Mouse (Mus musculus) mesoderm, embryonic 11.5 days (tissue): ENCODE results near the gene Epn1.

Experiments used
- DNase-seq: peaks from one replicate; pipeline ENCODE4 v3.0.0-alpha.2; 2012; ENCODE audit warnings: low read depth, low spot score

Gene Epn1

GRCm38 (mm10) chr7:5080010-5080751 lies at the start of gene Epn1:
Gene Epn1 (plus strand): TSS chr7:5080235.
- DNase-seq: peak; percentile 97

DNA sequence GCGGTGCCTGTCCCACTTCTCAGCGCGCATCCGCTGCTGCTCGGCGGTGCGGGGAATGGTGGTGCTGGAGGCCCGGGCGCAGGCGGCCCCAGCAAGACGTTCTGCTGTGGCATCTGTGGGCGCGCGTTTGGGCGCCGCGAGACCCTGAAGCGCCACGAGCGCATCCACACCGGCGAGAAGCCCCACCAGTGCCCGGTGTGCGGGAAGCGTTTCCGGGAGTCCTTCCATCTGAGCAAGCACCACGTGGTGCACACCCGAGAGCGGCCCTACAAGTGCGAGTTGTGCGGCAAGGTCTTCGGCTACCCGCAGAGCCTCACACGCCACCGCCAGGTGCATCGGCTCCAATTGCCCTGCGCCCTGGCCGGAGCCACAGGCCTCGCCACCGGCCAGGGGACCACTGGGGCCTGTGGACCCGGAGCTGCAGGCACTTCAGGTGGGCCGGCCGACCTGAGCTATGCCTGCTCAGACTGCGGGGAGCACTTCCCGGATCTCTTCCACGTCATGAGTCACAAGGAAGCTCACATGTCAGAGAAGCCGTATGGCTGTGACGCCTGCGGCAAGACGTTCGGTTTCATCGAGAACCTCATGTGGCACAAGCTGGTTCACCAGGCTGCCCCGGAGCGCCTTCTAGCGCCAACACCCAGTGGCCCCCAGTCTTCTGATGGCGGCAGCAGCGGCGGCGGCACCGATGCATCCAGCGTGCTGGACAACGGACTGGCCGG lies 49.3 kb upstream of the Epn1 start:
- no peak for DNase-seq

DNA sequence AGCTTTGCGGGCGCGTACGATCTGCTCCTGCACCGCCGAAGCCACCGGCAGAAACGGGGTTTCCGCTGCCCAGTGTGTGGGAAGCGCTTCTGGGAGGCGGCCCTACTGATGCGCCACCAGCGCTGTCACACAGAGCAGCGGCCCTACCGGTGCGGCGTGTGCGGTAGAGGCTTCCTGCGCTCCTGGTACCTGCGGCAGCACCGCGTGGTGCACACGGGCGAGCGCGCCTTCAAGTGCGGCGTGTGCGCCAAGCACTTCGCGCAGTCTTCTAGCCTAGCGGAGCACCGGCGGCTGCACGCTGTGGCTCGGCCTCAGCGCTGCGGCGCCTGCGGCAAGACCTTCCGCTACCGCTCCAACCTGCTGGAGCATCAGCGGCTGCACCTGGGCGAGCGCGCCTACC lies 48.5 kb upstream of the Epn1 start:
- no peak for DNase-seq

DNA sequence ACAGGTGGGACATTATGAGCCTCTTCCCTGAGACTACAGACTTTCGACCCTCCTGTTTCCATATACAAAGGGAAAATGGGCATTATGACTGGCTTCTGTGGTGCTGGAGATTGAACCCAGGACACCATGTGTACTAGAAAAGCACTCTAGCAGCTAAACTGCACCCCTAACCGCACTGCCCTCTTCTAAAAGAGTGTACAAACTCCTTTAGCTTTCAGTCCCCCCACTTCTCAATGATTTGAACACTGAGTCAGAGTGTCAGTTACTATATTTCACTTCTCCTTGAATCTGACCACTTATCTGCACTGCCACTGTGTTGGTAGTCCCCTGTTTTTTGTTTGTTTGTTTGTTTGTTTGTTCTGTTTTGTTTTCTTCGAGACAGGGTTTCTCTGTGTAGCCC lies 46.2 kb upstream of the Epn1 start, which contains the start of gene 4632433K11Rik:
Gene 4632433K11Rik, plus strand, starts transcription at position 301 of the 400 bp plus-strand sequence.
- DNase-seq: no peak

DNA sequence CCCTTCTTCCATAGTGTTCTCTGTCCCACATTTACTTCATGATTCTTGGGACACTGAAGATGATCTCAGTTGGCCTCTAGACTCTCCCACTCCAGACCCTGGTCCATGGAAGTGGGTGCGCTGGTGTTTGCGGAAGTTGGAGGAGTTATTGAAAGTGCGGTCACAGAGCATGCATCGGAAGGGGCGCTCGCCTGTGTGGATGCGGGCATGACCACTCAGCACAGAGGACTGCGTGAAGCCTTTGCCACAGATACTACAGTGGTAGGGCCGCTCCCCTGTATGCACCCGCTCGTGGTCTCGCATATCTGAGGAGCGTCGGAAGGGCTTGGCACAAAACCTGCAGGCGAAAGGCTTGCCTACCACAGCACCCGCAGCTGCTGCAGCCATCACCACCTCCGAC lies 44.4 kb upstream of the Epn1 start:
- DNase-seq: no peak

DNA sequence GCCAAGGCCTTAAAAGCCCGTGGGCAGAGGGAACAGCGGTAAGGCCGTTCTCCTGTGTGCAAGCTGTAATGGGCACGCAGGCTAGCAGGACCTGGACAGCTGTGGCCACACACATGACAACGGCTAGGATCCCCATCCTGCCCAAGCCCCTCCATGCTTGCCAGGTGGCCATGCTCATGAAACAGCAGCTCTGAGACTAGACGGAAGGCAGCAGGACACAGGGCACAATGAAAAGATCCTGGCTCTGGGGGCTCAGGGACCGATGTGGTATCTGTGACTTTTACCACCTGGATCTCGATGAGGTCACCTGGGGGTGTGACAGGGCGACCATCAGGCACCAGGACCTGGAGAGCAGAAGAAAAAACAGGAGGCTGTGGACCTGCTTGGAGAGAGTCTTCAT lies 43.9 kb upstream of the Epn1 start:
- DNase-seq: no peak

DNA sequence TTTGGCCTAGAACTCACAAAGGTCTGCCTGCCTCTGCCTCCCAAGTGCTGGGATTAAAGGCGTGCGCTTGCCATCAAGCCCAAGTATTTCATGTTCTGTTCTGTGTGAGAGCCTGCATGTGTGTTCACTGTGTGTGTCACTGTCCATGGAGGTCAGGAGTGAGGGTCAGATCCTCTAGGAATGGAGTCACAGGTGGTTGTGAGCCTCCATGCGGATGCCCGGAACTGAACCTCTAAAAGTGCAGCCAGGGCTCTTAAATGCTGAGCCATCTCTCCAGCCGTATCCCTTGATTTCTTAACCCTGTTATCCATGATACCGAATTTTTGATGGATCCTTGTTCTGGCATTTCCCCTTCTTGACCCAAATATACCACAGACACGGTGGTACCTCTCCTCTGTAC lies 43.0 kb upstream of the Epn1 start:
- no peak for DNase-seq

- no peak for DNase-seq
These were observed 42.6 kb upstream of the Epn1 start for GRCm38 (mm10) chr7:5037467-5037866.

DNA sequence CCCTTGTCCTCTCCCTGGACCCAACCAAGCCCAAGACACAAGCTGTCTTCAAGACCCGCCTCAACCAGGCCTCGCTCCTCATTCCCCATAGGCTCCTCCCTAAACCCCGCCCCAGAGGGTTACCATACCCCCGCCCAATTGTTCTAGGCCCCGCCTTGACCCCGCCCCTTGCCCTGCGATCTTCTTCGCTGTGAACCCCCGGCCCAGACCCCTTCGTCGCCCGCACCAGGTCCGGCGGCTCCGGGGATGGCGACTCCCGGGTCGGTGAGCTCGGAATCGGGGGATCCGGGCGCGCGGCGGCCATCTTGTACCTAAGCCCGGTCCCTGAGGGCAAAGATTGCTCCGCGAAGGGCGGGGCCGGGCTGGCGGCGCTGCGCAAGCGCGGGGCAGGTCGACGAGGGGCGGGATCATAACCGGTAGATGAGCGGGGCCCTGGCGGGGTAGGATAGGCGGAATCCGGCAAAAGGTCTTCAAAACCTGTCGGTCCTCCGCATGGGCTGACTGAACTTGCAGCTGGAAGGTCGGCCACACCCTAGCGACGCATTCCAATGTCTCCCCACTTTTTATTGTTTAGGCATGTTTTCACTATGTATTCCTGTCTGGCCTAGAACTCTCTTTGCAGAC lies 41.8 kb upstream of the Epn1 start, which contains the start of gene Zfp784:
Gene Zfp784, minus strand, starts transcription at position 338 of the 624 bp plus-strand sequence.
- peak; percentile 92 for DNase-seq

DNA sequence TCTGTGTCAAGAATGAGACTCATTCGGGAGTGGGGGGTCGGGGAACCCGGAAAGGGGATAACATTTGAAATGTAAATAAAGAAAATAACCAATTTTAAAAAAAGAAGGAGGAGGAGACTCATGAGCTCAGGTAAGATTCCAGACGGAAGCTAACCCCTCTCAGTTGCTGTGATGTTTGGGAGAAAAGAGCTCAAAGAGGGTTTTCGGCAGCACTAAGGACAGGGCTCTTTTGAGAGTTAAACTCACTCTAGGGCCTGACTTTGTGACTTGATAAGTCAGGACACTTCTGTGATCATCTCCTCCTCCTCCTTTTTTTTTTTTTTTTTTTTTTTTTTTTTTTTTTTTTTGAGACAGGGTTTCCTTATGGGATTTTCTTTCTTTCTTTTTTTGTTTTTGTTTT lies 41.1 kb upstream of the Epn1 start:
- DNase-seq: no peak

DNA sequence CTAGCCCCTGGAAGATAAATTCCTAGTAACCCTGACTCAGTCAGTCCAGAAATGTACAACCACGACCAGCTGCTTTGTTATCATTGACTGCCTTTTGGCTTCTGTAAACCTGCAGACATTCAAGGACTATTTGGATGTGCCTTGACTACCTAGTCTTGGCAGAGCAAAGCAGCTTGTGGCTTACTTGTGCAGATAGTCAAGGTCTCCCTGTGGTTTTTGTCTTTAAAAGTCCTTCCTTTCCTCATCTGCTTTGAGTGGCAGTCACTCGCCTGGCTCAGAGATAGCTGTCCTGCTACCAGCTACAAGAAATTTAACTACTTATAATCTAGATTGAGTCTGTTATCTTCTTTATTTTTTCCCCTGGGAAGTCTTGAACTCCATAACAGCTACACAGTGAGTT lies 35.1 kb upstream of the Epn1 start:
- no peak for DNase-seq

DNA sequence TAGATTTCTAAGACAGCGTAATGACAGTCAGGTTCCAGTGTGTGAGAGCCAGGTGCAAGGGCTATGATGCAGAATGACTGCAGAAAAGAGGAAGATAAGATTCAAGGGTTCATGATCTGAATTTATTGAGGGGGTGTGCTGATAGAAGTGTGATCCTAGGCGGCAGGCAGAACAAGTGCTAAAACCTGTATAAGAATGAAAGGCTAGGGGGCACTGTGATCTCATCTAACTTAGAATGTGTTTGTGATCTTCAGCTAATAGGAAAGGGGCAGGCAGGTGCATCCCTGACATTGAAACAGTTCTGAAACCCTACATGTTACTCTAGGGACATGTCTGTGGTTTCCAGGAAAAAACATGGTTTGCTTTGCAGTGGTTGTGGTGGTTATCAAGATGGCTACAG lies 33.9 kb upstream of the Epn1 start:
- no peak for DNase-seq

GRCm38 (mm10) chr7:5047313-5047712 lies 32.7 kb upstream of the Epn1 start:
- no peak for DNase-seq

DNA sequence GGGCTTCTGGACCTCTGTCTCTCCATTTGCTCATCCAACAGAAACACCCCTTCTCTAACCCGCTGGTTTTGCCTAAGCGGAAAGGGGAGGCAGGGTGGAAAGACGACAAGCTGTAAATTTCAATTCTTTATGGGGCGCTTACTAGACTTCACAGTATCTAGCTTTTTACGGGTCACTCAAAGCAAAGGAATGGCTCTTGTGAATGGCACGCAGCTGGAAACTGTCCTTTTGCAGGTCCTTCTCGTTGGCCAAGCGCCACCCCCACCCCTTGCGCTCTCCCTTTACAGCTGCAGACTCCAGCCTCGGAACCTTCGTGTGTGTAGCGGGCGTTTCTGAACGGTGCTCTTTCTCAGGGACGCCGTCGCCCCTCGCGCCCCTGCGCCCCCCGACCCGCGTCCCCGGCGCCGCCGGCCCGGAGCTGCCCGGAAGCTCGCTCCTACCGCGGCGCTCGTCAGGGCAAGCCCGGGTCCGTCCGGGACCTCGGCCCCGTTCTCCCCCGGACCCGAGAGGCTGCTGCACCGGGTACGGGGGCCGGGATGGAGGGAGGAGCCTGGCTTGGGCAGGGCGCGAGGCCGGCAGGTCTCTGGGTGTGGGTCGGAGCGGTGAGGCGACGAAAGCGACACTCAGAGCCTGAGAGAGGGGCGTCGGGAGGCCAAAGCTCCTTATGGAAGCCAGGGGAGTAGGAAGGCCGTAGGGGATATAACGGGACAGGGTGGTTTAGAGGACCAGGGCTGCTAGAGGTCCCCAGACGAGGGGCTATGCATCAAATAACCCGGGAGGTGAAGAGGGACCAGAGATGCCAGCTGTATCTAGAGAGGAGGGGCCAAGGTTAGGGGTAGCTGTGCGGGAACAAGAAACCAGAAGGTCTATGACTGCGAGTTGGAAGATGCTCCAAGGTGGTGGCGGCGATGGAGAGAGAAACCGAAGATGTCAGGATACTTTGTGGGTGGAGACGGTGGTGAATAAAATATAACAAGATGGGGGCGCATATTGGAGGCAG lies 28.5 kb upstream of the Epn1 start, which contains the start of gene Zfp580:
Gene Zfp580, plus strand, starts transcription at position 346 of the 1,000 bp plus-strand sequence.
- DNase-seq: peak; percentile 84

GRCm38 (mm10) chr7:5052438-5052837 lies 27.6 kb upstream of the Epn1 start:
- no peak for DNase-seq

GRCm38 (mm10) chr7:5052931-5053343 lies 27.1 kb upstream of the Epn1 start:
- no peak for DNase-seq

DNA sequence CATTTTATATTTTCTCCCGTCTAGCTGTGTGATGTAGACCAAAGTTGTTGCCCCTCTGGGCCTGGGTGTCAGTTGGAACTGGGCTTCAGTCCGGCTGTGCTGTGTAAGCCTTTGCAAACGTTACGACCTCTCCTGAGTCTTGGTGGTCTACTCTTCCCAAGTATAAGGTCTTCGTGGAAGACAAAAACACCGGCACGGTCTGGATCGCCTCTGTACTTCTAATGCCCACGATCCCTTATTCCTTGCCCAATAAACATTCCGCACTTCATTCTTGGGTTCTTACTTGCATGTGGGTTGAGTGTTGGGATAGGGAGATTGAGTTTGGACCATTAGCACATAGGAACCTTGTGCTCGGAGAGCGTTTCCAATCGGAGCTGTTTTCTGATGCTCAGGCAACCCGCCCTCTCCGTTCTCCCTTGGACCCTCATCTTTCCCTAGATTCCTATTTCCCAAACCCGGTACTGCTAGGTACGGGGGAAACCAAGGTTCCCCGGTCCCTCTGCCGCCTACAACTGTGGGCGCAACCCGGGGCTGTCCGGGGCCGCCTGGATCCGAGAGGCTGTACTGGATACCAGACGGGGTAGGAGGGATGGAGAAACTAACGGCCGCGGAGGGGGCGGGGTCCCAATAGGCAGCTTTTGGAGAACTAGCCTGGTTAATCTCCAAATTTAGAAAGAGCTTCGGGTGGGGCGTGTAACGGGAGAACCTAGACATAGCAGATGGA lies 26.4 kb upstream of the Epn1 start:
- DNase-seq: no peak

DNA sequence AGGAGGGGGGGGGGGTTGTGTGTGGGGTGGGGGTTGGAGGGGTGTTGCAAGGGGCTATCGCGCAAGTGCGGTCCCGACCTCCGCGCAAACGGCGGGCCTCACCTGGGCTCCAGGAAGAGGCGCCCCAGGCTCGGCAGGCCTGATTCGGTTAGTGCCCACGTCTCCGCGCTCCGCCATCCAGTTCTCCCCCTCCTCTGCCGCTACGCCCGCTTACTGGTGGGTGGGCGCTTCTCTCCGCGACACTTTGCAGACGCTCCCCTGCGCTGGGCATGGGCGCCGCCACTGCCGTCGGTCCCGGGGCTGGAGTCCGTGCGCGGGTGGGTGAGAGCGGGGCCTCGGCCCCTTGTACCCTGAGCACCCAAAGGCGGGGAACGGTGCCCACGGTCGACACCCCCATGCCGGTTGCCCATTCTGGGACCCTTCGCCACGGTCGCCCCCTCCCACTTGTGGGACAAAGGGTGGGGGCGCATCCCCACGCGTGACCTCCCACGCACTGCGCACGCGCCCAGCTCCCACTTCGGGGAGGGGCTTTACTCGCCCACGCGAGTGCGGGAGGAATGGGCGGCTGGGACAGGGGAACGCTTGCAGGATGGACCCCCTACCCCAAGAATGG lies 23.3 kb upstream of the Epn1 start:
- DNase-seq: no peak

- DNase-seq: no peak
These were observed 22.7 kb upstream of the Epn1 start for GRCm38 (mm10) chr7:5057381-5057780.

DNA sequence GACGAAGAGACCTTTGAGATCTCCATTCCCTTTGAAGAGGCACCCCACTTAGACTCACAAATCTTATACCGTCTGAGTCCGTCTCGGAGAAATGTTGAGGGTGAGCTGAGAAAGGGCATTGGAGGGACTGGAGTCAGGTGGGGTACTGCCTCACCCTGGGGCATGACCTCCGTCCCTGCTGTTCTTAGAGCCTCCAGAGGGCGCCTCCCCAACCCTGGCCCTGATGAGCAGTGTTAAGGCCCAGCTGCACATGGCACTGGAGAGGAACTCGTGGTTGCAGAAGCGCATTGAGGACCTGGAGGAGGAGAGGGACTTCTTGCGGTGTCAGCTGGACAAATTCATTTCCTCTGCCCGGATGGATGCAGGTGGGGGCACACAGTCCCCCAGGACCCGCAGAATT lies 22.2 kb upstream of the Epn1 start:
- DNase-seq: no peak
